Mouse (Mus musculus): ENCODE data around the gene Art1.

DNA sequence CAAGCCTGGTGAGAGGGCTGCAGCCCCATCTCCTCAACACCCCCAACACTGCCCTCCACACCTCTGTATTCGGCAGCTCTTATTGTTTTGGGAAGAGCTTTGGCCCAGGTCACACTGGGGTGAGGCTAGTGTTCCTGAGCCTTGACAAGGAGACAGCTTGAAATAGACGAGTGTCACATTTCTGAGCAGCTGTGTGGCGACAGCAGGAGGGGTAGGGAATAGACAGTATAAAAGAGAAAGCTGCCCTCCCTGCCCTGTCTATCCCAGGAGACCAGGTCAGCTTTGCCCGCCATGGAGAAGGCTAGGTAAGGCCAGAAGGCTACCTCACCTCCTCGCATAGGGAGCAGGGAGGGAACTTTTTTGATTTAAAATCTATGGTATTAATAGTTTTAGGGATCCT, at the start of gene Art1:
- TF ChIP-seq CTCF (IDR thresholded peaks at IDR 0.05; ENCODE audit: extremely low read depth, insufficient read length, insufficient replicate concordance, low read depth, low read length) (no peak), POLR2A (IDR thresholded peaks at IDR 0.05; ENCODE audit: low read depth, low read length) (no peak)

Data from small intestine, adult 2 months (tissue).